Mouse (Mus musculus) hindbrain, embryonic 14.5 days (tissue): ENCODE results near the gene Msln. TPM values are rescaled to one million over a fixed set of nuclear protein-coding genes. Genes with fewer than 3 reads are reported as not detected.
"Not testable (repeated sequence)": the region's sequence is repeated elsewhere in the genome, so short reads cannot be mapped to it uniquely, and the experiment has no call there.

Experiments
- ATAC-seq: fragments of 200-750 bp; cut with Nextera tagmentation; 2 replicates; pipeline ENCODE4 v1.8.0; 2017; ENCODE audit warnings: moderate number of reproducible peaks, mild to moderate bottlenecking, moderate TSS enrichment, moderate library complexity; ENCODE audit not compliant: low FRiP score
- DNase-seq: peaks from one replicate; pipeline ENCODE4 v3.0.0-alpha.2; 2015; ENCODE audit warnings: low spot score
- H3K27ac ChIP-seq: fragments of 300-500 bp; sonication (generic); 2 replicates; pipeline ENCODE4 v1.5.1; 2014; ENCODE audit warnings: mild to moderate bottlenecking, moderate library complexity
- H3K27me3 ChIP-seq: fragments of 300-500 bp; sonication (generic); 2 replicates; pipeline ENCODE4 v1.6.1; 2014; ENCODE audit warnings: mild to moderate bottlenecking, low read length, mixed read lengths; ENCODE audit not compliant: control insufficient read depth, insufficient read depth
- H3K36me3 ChIP-seq: fragments of 300-500 bp; sonication (generic); replicated peaks from 2 replicates; pipeline ENCODE4 v1.6.1; 2014; ENCODE audit not compliant: control insufficient read depth, insufficient read depth
- H3K4me1 ChIP-seq: fragments of 300-500 bp; sonication (generic); replicated peaks from 2 replicates; pipeline ENCODE4 v1.6.1; 2014; ENCODE audit warnings: antibody characterized with exemption, low read length, mixed read lengths; ENCODE audit not compliant: control insufficient read depth, insufficient read depth
- H3K4me2 ChIP-seq: fragments of 300-500 bp; sonication (generic); replicated peaks from 2 replicates; pipeline ENCODE4 v1.6.1; 2014; ENCODE audit warnings: mild to moderate bottlenecking, moderate library complexity
- H3K4me3 ChIP-seq: fragments of 300-500 bp; sonication (generic); replicated peaks from 2 replicates; pipeline ENCODE4 v1.5.1; 2014; ENCODE audit warnings: mild to moderate bottlenecking, low read length
- H3K9ac ChIP-seq: fragments of 300-500 bp; sonication (generic); 2 replicates; pipeline ENCODE4 v1.6.1; 2014
- H3K9me3 ChIP-seq: fragments of 300-500 bp; sonication (generic); 2 replicates; pipeline ENCODE4 v1.6.1; 2016; ENCODE audit warnings: low read length; ENCODE audit not compliant: control insufficient read depth
- WGBS: fragments of 180-500 bp; shearing (Covaris S2); extraction: QIAGEN DNeasy Blood & Tissue Kit; methylation state at CpG from one replicate; pipeline ENCODE4 v1.1.7; 2014; 5-methylcytosine and 5-hydroxymethylcytosine counted together
- polyA plus RNA-seq: library from polyadenylated mRNA; unstranded; fragments of >200 nt; fragmentation: Nextera tagmentation; extraction: Ambion mirVana; gene quantifications from 2 replicates; pipeline ENCODE4 v1.2.1, GENCODE M21; 2014

Gene Msln
- polyA plus RNA-seq, 1 experiment from 2014 or later: not detected

DNA sequence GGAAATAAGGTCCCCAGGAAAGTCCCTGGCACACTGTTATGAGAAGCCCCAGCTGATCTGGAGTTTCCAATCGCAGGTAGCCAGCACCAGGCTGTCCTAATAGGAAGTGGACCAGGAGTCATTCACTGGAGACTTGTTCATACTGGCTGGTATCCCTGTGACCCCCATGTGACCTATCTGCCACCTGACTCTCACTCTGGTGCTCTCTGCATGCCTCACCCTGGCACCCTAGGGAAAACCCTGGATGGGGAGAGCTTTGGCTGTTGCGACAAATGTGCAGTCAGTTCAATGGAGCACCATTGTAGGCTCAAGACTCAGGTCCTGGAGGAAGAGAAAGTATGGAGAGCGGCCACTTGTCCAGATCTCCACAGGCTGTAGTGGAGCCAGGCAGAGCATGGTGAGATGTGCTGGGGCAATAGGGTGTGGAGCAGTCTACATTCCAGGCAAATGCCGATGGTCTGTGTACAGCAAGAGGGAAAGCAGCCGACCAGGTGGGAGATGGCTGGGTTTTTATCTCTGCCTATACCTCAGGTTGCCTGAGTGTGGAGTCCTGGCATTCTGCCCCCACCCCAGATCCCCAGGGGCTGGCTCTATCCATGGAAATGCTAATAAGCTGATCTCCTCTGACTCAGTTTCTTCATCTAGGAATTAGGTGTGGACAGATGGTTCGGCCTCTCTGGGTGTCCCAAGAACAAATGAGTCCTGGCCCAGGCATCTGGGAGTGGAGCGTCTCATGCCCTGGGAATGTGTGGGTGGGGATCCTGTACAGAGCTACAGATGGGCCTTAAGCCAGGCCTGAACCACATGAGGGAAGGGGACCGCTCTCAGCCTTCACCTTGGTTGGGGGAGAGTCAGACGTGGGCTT, 2.4 kb upstream of the Msln start:
- ATAC-seq: no peak
- Histone ChIP-seq H3K36me3 (no peaks in the 10 kb centered on the region), H3K9me3 (no peaks in the 10 kb centered on the region), H3K4me3 (no peak overlapping the region), H3K27ac (no peak overlapping the region), H3K4me1 (0 out of 2 replicates have a peak, but pooled peaks cover 2% of the 10 kb centered on the region), H3K27me3 (no peaks in the 10 kb centered on the region), H3K9ac (no peak overlapping the region), H3K4me2 (no peak overlapping the region)
- WGBS: 85% methylated on average over 9 of the region's 9 CpGs
- DNase-seq: no peak

DNA sequence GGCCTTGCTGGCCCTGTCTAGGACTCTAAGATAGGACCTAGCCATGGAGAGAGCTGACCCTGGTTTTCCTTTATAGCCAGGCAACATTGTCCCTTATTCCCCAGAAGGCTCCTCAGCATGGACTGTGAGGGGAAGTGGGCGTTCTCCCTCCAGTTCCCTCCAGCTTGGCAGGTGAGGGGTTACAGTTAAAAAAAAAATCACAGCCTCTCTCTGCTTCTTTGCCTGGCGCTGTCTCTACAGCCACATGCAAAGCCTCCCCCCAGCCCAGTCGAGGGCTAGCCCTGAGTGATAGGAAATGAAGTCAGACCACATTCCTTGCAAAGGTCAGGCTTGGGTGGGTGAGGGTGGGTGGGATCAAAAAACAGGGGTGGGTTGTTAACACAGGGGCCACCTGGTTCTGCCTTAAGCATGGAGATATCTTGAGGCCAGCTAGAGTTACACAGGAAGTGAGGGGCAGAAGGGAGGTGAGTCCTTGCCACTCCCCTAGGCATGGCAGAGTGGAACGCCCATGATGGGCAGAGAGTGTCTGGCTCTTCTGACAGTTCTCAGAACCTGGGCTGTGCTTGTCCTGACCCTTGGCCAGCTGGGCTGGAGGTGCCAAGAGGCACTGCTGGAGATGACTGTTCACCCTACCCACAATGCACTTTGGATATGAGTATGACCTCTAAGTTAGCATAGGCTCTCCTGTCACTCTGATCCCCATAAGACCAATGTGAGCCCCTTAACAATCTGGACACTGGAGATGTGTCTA, 1.6 kb upstream of the Msln start:
- Histone ChIP-seq H3K4me3 (no peak overlapping the region), H3K36me3 (no peaks in the 10 kb centered on the region), H3K27ac (no peak overlapping the region), H3K4me1 (0 out of 2 replicates have a peak, but pooled peaks cover 4% of the 10 kb centered on the region), H3K9ac (no peak overlapping the region), H3K9me3 (no peaks in the 10 kb centered on the region), H3K4me2 (no peak overlapping the region), H3K27me3 (no peaks in the 10 kb centered on the region)
- ATAC-seq (no peak), DNase-seq (no peak)
- WGBS: 71% methylated on average over 4 of the region's 4 CpGs

GRCm38 (mm10) chr17:25755086-25755485, 908 bp upstream of the Msln start:
- Histone ChIP-seq H3K4me1 (0 out of 2 replicates have a peak, but pooled peaks cover 4% of the 10 kb centered on the region), H3K4me3 (no peak overlapping the region), H3K27me3 (no peaks in the 10 kb centered on the region), H3K4me2 (no peak overlapping the region), H3K9me3 (no peaks in the 10 kb centered on the region), H3K36me3 (no peaks in the 10 kb centered on the region), H3K9ac (no peak overlapping the region), H3K27ac (no peak overlapping the region)
- ATAC-seq: no peak
- 83% methylated on average over 4 of the region's 4 CpGs for WGBS
- no peak for DNase-seq

- Histone ChIP-seq H3K9me3 (no peaks in the 10 kb centered on the region), H3K27me3 (no peaks in the 10 kb centered on the region), H3K27ac (no peak overlapping the region), H3K4me1 (0 out of 2 replicates have a peak, but pooled peaks cover 4% of the 10 kb centered on the region), H3K36me3 (no peaks in the 10 kb centered on the region), H3K4me2 (no peak overlapping the region), H3K9ac (no peak overlapping the region), H3K4me3 (no peak overlapping the region)
- no peak for ATAC-seq
- WGBS: 67% methylated on average over 5 of the region's 5 CpGs
- DNase-seq: peak; percentile 36
These were observed 2.7 kb downstream of the Msln start for GRCm38 (mm10) chr17:25751446-25751845.

DNA sequence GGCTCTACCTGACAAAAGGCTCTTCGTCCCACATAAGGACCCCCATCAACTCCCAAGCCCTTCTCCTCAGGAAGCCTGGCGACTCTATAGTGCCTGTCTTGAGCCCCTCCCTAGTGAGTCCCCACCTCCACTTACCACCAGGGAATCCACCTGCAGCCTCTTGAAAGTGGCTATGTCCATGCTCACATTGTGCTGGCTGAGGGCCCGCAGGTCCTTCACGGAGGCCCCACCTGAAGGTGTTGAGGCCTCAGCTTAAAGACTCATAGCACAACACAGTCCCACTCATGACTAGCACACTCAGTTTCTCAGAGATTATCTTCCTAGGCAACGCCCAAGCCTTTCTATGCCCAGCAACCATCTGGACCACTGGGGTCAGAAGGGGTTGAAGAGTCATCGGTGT, 4.9 kb downstream of the Msln start:
- H3K27me3 ChIP-seq: no peaks in the 10 kb centered on the region
- H3K9ac ChIP-seq: no peak overlapping the region
- H3K27ac ChIP-seq: no peak overlapping the region
- H3K4me1 ChIP-seq: 0 out of 2 replicates have a peak, but pooled peaks cover 4% of the 10 kb centered on the region
- ATAC-seq (no peak), DNase-seq (no peak)
- H3K9me3 ChIP-seq: no peaks in the 10 kb centered on the region
- H3K36me3 ChIP-seq: no peaks in the 10 kb centered on the region
- no peak overlapping the region for H3K4me3 ChIP-seq
- 87% methylated on average over 6 of the region's 6 CpGs for WGBS
- H3K4me2 ChIP-seq: no peak overlapping the region

DNA sequence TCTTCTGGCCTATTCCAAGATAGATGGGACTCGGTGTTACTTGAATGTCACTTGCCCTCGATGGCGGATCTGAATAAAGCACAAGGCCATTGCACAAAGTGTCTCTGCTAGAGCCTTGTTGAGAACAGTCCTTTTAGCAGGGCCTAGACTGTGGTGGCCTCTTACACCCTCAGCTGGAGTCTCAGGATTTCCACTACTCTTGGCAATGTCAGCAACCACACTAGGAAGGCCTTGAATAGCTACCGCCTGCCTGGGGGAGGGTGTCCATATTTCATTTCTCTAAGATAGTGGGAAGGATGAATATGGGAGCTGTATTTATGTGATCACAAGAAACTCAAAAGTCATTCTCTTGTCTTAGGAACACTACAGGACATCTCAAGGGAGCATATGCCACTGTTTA, 5.9 kb downstream of the Msln start:
- no peak overlapping the region for H3K9ac ChIP-seq
- H3K4me3 ChIP-seq: no peak overlapping the region
- no peak for ATAC-seq
- H3K36me3 ChIP-seq: no peaks in the 10 kb centered on the region
- no peaks in the 10 kb centered on the region for H3K27me3 ChIP-seq
- 0 out of 2 replicates have a peak, but pooled peaks cover 4% of the 10 kb centered on the region for H3K4me1 ChIP-seq
- H3K9me3 ChIP-seq: no peaks in the 10 kb centered on the region
- no peak overlapping the region for H3K4me2 ChIP-seq
- no peak for DNase-seq
- no peak overlapping the region for H3K27ac ChIP-seq
- 88% methylated on average over 4 of the region's 4 CpGs for whole genome bisulfite sequencing

DNA sequence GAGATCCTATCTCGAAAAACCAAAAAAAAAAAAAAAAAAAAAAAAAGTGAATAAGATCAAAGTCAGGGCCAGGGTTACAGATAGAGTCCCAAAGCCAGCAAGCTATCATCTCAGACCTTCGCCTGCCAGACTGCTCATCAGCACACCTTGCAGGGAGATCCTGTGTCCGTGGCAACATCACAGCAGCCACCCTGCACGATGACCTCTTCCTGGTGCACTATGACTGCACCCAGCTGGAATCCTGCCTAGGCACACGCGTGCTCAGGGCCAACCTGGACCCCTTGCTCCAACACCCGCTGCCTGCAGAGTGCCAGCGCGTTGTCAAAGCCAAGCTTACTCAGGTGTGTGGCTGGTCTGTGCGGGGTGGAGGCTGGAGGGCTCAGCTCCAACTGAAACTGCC, 9.9 kb downstream of the Msln start:
- Histone ChIP-seq H3K27ac (no peak overlapping the region), H3K9me3 (no peaks in the 10 kb centered on the region), H3K36me3 (no peaks in the 10 kb centered on the region), H3K4me3 (no peak overlapping the region), H3K27me3 (no peaks in the 10 kb centered on the region), H3K9ac (no peak overlapping the region), H3K4me2 (no peak overlapping the region), H3K4me1 (no peaks in the 10 kb centered on the region)
- 83% methylated on average over 10 of the region's 10 CpGs for WGBS
- no peak for DNase-seq
- no peak for ATAC-seq

- no peak overlapping the region for H3K4me2 ChIP-seq
- 90% methylated on average over 9 of the region's 9 CpGs for WGBS
- H3K4me3 ChIP-seq: no peak overlapping the region
- H3K27me3 ChIP-seq: no peaks in the 10 kb centered on the region
- H3K9me3 ChIP-seq: no peaks in the 10 kb centered on the region
- no peak overlapping the region for H3K27ac ChIP-seq
- no peak for ATAC-seq
- no peak overlapping the region for H3K9ac ChIP-seq
- no peaks in the 10 kb centered on the region for H3K4me1 ChIP-seq
- no peaks in the 10 kb centered on the region for H3K36me3 ChIP-seq
- no peak for DNase-seq
These were observed 10.3 kb downstream of the Msln start for GRCm38 (mm10) chr17:25743831-25744230.

GRCm38 (mm10) chr17:25741471-25741870, 12.7 kb downstream of the Msln start:
- H3K36me3 ChIP-seq, H3K4me2 ChIP-seq, H3K9ac ChIP-seq, H3K27me3 ChIP-seq, H3K4me3 ChIP-seq, ATAC-seq, H3K4me1 ChIP-seq, DNase-seq, H3K27ac ChIP-seq, H3K9me3 ChIP-seq: not testable (repeated sequence)
- 75% methylated on average over 12 of the region's 12 CpGs for WGBS
